Mouse (Mus musculus) embryo, embryonic 10.5 days (tissue): ENCODE measurements around the gene Psmb5.
A peak's percentile ranks its signal among the peaks of the same experiment; 100 is the strongest.

Source experiments
- DNase-seq: peaks from one replicate; pipeline ENCODE4 v3.0.0-alpha.2; 2015; ENCODE audit warnings: low spot score

The Psmb5 gene

GRCm38 (mm10) chr14:54592319-54592934, 25.4 kb downstream of the Psmb5 start:
- peak; percentile 19 for DNase-seq

- no peak for DNase-seq
Measured at GRCm38 (mm10) chr14:54591056-54591455, 26.8 kb downstream of the Psmb5 start.

GRCm38 (mm10) chr14:54583681-54584338, 34.0 kb downstream of the Psmb5 start:
- peak; percentile 80 for DNase-seq

GRCm38 (mm10) chr14:54582536-54582935, 35.3 kb downstream of the Psmb5 start:
- no peak for DNase-seq

GRCm38 (mm10) chr14:54579638-54580037, 38.2 kb downstream of the Psmb5 start:
- DNase-seq, result no peak

GRCm38 (mm10) chr14:54578063-54578462, 39.8 kb downstream of the Psmb5 start:
- peak; percentile 85 for DNase-seq

GRCm38 (mm10) chr14:54577089-54577982, 40.5 kb downstream of the Psmb5 start, which contains the start of gene Ajuba:
Gene Ajuba, minus strand, starts transcription at chr14:54577558.
- peak; percentile 95 for DNase-seq

- DNase-seq, result peak; percentile 48
Measured at GRCm38 (mm10) chr14:54576241-54577088, 41.4 kb downstream of the Psmb5 start.

GRCm38 (mm10) chr14:54575631-54576030, 42.2 kb downstream of the Psmb5 start:
- peak; percentile 86 for DNase-seq

- DNase-seq, result no peak
Measured at GRCm38 (mm10) chr14:54575031-54575430, 42.8 kb downstream of the Psmb5 start.

GRCm38 (mm10) chr14:54574253-54574652, 43.6 kb downstream of the Psmb5 start:
- no peak for DNase-seq

- peak; percentile 90 for DNase-seq
Measured at GRCm38 (mm10) chr14:54572790-54573736, 44.8 kb downstream of the Psmb5 start.

- no peak for DNase-seq
Measured at GRCm38 (mm10) chr14:54572122-54572521, 45.7 kb downstream of the Psmb5 start.

- peak; percentile 43 for DNase-seq
Measured at GRCm38 (mm10) chr14:54569451-54570392, 48.1 kb downstream of the Psmb5 start.

- DNase-seq, result peak; percentile 90
Measured at GRCm38 (mm10) chr14:54568694-54569414, 49.0 kb downstream of the Psmb5 start.
